Mouse (Mus musculus): ENCODE results near the gene Oscp1.
"Not testable (repeated sequence)": the region's sequence is repeated elsewhere in the genome, so short reads cannot be mapped to it uniquely, and the experiment has no call there.

The Oscp1 gene

DNA sequence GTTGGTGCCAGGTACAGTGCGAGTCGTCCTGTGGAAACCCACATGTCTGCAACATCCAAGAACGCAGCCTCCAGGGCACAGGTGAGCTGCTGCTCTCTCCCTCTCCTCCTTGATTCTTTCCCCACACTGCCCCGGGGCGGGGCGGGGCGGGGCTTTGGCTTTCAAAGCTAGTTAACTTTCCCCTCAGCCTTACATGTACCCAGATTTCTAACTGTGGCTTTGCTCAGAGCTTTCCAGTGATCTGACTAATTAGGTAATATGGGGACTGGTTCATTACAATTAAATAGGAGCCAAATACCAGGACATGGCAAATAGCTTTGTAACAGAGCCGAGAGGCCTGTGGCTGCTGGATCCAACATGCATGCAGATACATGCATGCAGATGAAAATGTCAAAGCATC is 26.0 kb downstream of the Oscp1 start:
- DNase-seq, result no peak

DNA sequence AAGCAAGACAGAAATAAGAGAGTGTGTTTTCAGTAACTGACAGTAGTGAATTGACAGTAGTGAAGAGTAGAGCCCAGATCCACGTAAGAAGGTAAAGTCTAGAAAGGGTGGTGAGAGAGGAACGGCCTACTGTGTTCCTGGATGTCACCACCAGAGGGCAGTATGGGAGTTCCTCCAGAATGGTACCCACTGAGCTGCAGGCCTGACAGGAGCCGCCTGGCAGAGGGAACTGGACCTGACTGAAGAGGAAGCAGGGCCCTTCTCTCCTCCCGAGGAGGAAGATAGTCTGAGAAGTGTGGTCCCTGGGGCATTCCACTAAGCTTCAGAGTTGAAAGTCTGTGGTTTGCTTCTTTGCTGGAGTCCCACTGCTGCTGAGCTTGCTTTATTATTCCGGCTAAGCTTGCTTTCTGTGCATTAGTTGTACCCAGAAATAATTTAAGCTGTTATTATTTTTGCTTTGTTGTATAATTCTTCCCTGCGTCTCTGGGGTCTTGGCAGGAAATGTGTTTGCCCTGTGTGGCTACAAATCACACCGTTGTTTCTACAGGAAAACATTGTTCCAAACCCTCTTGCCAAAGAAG is 27.7 kb downstream of the Oscp1 start:
- DNase-seq, result peak; percentile 89

DNA sequence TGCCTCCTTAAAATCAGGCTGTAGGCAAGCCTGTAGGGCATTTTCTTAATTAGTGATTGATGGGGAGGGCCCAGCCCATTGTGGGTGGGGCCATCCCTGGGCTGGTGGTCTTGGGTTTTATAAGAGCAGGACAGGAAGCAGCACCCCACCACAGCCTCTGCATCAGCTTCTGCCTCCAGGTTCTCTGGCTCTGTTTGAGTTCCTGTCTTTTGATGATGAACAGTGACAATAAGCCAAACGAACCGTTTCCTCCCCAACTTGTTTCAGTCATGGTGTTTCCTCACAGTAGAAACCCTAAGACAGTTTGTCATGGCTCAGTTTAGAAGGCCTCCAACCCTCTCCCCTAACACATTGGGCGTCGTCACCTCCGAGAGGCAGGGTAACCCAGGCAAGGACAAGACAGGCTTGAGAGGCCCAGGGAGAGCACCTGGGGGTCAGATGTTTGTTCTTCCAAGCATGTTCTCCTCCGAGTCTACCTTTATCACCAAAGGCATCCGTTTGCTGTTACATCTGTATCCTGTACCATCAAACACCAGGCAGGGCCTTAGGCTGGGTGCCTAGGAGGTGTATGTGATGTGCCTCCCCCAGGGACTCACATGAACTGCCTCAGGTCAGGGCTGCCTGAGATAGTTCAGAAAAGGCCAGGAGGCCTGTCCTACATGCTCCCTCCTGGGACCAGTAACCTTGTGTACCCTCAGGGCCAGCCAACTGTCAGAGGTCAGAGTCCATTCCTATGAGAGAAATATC is 31.9 kb downstream of the Oscp1 start:
- peak; percentile 62 for DNase-seq

DNA sequence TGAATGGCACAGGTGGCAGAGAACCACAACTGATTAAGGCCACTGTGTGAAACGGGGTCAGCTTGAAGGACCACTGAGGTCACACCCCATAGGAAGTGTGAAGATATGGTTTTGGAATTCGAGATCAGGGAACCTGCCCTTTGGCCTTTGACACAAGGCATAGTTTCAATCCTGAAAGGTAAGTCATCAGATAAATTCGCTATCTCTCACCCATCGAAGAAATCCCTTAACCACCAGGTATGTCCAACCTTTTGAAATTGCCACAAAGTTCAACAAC is 32.4 kb downstream of the Oscp1 start:
- DNase-seq, result no peak

DNA sequence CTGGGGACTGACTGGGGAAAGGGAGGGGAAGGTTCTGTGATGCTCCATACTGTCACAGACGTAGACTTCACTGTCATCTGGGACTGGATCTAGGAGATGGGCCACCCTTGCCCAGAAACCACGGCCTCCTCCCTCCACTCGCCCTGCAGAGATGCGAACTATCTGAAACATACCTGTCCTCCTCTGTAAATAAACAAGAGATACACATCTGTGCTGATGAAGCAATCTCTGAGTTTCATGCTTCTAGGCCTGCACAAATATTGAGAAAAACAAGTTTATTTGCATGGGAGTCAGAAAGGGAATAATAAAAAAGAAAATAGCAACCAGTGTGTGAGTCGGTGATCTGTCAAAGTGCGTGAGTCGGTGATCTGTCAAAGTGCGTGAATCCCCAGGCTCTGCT is 33.5 kb downstream of the Oscp1 start:
- DNase-seq, result no peak

DNA sequence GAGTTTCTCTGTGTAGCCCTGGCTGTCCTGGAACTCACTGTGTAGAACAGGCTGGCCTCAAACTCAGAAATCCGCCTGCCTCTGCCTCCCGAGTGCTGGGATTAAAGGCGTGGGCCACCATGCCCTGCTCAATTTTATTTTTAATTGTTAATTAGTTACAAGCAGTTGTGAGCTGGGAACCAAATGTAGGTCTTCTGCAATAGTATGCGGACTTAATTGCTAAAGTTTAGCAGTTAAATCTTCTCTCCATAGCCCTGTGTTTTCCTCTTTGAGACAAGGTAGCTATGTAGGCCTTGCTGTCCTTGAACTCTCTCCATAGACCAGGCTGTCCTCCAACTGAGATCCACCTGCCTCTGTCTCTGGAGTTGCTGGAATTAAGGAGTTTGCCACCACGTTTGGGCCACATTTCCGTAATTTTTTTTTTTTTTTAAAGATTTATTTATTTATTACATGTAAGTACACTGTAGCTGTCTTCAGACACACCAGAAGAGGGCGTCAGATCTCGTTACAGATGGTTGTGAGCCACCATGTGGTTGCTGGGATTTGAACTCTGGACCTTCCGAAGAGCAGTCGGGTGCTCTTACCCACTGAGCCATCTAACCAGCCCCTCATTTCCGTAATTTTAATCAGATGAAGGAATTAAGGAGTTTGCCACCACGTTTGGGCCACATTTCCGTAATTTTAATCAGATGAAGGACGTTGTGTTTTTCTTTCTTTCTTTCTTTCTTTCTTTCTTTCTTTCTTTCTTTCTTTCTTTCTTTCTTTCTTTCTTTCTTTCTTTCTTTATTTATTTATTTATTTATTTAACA is 37.5 kb downstream of the Oscp1 start:
- not testable (repeated sequence) for DNase-seq

DNA sequence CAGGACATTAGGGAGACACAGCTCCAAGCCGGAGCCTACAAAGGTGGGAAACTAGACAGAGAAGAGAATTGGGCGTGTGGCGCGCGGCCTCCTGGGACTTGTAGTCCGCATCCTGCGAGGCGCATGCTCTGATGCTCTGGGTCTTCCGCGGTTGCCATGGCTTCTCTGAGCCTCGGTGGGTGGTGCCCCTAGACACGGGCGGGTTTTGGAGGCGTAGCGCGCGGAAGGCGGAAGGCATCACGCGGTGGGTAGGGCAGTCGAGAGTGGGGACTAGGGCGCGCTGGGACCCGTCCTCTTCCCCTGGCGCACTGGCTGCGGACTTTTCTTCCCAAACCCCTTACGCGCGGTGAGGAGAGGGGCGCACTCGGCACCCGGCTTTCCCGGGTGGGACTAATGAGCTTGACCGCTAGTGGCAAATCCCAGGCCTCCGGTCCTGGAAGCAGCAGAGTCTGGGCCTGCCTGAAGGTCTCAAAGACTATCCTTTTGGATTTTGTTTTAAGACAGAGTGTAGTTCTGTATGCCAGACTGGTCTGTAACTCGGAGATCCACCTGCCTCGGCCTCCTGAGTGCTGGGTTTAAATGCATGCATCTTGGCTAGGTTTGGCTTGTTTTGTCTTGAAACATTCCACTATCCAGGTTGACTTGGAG is 38.2 kb downstream of the Oscp1 start, which contains the start of gene Lsm10:
Gene Lsm10, plus strand, starts transcription at position 160 of the 648 bp plus-strand sequence.
- DNase-seq, result peak; percentile 95

DNA sequence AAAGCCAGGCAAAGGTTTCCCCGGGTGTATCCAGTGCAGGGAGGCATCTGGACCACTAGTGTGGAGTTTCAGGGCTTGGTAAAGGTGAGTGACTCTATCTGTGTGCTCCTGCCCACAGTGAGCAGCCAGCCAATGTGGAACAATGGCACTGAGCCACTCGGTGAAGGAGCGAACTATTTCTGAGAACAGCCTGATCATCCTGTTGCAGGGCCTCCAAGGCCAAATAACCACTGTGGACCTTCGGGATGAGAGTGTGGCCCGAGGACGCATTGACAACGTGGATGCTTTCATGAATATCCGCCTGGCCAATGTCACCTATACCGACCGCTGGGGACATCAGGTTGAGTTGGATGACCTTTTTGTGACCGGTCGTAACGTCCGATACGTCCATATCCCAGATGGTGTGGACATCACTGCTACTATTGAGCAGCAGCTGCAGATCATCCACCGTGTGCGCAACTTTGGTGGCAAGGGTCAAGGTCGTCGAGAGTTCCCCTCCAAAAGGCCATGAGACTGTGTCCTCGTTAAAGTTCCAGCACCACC is 39.4 kb downstream of the Oscp1 start:
- DNase-seq, result no peak

DNA sequence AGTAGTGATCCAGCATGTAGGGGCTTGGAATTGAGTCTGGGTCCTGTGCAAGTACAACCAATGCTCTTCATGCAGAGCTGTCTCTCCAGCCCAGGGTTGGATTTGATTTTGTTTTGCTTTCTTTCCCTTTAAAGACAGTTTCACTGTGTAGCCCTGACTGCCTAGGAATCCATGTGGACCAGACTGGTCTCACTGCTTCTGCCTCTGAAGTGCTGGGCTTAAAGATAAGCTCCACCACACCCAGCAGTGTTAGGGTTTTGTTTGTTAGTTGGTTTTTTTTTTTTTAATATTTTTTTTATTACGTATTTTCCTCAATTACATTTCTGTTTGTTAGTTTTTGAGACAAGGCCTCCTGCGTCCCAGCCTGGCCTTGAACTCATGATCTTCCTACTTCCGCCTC is 41.0 kb downstream of the Oscp1 start:
- DNase-seq, result no peak

DNA sequence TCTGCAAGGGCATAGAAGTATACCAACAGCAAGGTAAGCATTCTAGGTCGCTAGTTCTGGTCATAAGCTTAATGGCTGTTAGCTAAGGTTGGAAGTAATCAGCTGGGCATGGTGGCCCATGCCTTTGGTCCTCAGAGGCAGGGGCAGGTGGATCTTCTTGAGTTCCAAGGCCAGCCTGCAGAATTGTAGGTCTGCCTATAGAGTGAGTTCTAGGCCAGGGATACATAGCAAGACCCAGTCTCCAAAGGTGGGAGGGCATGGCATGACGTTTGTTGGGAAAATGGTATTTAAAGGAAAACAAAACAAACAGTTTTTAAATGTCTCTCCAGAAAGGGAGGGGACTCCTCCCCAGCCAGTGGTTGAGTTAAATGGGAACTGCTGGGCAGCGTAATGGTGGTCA is 42.4 kb downstream of the Oscp1 start:
- DNase-seq, result no peak

DNA sequence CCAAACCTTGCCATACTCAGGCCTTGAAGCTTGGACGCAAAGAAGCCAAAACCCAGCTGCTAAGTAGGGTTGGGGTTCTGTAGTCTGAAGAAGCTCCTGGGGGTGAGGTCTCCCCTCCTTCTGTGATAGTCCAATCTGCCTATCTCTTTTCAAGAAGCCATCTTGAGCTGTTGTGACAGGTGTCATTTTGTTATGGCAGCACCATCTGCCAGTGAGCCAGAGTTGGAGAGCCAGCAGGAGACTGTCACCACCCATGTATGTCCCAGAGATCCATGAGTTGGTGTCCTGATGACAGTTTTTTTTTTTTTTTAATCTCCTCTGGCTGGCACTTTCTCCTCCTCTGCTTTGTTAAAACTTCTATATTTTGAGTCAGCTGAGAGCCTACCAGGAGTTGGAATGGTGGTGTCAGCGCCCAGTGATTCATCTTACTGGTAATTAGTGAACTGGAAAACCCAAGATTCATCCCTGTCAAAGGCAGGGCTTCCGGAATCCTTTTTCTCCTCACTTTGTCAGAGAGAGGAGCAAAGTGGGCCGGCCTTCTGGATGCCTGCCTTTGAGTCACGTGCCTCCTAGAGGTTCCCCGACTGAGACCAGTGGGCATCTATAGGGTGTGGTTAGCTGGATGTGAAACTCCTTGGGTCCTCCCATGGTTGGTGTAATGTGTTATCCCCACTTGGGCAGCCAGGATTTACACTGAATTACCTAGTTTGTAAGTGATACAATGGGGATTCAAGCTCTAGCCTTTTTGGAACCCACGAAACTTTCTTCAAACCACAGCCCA is 43.9 kb downstream of the Oscp1 start:
- DNase-seq, result no peak

DNA sequence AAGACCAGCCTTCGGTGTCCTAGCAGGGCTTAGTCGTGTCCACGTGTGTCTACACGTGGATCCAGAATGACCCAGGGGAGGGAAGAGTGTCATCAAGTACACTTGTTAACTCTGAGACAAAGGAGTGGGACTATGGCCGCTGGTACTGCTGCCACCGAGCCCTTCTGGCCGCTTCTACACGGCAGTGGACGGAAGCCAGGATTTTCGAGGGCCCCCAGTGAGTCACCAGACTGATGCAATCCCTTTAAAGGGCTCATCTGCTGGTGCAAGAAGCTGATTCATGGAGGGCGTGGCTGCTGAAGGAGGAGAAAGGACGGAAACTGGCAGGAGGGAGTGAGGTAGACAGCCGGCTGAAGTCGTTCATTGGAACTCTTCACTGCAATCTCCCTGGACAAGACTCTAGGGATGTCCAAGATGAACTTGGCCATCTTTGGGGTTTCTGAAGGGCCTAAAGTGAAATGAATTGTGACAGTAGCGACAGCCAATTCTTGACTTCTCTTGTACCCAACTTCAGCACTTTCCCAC is 44.8 kb downstream of the Oscp1 start:
- DNase-seq, result peak; percentile 63

DNA sequence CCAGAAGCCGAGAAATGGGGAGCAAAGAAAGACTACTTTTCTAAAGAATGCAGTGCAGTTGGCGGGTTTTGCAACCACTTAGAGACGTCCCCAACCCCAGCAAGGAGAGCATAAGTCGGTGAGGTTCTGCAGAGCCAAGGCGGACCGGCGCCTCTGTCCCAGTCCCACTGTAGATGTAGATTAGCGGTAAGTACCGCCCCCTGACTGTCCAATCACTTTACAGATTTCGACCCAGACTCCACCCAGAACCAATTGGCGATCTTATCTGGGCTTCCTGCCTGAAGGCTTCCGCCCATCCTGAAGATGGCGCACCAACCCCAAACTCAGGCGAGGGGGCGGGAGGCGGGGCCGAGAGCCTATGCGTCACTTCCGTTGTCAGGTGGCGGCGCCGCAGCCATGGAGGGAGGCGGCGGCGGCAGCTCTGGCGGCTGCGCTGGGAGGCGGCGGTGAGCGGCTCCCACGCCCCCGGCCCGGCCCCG is 45.3 kb downstream of the Oscp1 start, which contains the start of gene Stk40:
Gene Stk40, plus strand, starts transcription at position 368 of the 479 bp plus-strand sequence.
- DNase-seq, result peak; percentile 97

DNA sequence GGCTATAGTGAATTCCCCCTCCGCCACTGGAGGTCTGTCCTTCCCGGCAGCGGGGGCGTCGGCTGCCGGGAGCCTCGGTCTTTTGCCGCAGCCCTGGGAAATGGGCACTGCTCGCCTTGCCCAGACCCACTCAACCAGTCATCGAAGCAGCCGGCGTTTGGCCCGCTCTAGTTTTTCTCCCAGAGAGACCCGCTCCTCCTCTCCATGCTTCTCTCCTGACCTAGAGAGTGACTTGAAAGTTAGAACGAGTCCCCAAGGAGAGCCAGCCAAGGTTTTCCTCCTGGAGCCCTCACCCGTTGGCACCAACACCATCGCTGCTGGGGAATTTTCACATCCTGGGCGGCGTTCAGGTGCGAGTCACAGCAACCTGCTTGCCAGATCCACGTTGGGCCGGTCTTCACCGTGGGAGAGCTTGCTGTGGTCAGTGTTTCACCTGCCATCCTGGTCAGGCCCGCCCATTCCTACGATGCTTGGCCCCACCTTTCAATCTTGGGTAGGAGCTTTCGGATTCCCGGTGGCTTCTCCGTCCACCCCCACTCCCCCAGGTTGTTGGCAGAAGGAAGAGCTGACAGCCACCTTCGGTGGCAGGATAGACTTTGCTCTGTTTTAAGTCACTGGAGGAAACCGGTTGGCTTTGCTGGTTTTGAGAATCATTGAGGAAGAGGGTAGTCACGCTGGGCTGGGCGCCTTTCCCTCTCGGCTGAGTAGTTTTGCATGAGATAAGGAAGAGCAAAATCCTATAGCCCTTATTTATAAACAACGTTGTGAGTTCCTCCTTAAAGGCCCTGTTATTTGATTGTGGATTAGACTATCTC is 46.1 kb downstream of the Oscp1 start:
- no peak for DNase-seq

DNA sequence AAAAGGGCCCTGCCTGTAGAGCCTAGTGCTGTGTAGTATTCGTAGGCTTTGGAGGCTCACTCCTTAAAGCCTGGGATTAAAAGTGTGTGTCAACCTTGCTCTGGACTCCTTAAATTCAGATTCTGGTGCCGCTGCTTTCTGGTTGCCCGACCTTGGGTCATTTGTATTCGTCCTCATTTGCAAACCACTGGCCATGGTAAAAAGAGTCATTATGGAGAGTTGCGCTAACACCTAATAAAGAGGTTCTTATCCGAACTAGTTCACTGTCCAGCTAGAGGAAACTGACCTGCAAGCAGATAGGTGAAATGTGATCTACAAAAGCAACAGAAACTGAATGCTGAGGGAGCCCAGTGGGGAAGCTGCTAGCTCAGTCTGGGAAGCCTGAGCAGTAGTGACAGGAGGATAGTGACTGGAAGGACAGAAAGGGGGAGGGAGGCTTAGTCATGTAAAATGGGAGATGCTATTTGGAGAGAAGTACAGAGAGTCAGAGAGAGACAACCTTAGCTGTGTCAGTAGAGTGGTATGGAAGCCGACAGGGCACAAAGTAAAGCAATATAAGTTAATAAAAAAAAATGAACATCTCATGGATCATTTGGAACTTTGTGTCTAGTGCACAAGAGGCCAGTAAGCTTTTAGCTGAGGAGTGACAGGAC is 46.9 kb downstream of the Oscp1 start:
- DNase-seq, result no peak

DNA sequence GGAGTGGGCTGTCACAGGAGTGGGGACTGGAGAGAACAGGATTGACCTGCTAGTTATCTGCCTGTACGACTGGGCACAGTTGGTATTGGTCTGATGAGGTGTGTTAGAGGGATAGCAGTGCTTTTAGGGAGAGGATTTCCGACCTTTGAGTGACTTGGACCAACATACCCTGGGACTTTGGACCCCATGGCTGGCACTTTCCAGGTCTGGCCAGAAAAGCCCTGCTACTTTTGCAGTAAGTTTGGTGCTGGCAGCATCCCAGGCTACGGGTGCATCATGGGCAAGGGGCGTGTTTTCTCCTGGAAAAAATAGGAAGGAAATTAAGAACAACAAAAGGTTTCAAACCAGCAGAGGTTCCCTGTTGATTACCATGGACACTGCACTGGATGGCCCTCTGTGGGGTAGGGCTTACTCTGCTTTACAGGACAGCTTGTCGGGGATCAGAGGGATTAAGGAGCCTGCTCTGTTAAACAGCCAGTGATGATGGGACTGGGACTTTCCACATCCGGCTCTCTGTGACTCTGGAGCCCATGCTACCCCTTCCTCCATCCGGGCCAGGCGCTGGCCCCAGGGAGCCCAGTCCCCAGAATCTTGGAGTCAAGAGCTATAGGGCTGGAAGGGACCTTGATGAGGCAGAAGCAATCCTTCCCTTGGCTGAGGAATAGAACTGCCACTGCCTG is 49.8 kb downstream of the Oscp1 start:
- no peak for DNase-seq

DNA sequence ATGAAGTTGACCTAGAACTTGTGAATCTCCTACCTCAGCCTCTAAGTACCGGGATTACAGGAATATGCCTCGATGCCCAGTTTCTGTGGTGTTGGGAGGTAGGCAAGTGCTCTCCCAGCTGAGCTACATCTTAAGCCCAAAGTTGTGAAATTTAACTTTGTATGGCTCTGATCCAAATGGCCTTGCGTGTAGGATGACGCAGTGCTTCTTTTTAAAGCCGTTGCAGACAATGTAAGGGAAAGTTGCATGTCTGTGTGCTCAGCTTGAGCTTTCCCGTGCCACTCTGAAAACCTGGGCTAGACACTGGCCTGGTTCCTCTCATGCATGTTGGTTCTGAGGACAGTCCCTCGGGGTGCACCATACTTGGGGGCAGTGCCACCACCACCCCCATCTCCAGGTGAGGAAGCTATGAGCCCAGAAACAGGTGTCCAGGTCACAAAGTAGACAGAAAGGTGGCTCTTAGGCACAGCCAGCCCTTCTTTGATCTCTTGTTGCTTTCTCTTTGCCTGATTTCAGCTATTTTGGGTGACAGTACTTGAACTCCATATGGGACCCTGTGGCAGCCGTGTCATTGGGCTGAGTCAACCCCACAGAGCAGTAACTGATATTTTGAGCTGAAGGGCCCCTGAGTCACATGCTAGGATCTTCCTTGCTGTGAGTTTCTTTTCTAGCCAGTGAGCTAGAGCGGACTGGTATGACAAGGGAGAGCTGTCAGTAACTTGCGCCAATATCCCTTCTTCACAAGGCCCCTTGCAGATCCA is 51.4 kb downstream of the Oscp1 start:
- DNase-seq, result no peak

DNA sequence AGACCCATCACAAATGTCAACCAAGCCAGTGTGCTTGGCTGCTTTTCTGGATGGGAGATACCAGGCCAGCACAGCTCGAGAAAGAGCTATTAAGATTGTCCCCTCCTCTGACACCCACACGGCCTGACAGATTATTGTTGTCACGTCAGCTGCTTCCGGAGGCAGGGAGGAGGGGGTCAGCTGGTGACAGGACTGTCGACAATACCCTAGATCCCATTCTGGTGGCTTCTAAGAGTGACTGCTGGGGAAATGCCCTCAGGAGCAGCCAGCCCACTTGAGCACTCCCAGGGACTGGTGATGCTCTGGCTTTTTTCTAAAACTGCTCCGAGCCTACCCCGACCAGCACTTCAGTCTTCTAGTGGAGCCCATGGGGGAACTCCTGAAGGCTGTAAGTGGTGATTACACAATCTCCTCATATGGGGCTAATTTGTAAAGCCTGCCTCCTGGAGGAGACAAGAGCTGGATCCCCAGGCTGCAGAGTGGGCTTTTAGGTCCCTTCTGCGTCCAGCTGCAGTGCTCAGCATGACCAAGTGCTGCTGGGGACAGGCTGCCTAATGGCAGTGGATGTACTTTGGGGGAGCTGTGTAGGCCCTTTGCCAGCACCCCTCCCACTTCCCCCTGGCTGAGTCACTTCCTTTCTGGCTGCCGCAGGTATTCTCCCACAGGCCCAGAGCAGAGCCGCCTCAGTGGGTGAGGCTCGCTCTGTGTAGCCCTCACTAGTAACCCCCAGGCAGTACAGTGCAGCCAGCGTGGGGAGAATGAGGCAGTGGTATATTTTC is 52.2 kb downstream of the Oscp1 start:
- DNase-seq, result peak; percentile 80

Data from thymus, postnatal 4 days (tissue).